8 mouse cellular contexts compared by ENCODE assay signal in the genomic region with DNA sequence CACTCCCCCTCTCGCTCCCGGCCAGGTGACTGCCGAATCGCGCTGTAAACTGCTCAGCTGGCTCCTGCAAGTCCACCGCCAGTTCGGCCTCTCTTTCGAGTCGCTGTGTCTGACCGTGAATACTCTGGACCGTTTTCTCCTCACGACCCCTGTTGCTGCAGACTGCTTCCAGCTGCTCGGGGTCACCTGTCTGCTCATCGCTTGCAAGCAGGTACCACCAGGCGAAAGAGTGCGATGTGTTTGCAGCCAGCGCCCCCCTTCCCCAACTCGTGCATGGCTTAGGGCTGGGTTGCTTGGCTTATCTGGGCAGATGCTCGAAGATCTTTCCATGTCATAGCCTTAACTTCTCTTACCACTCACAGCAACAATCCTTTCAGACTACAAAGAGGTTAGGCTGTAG. TPM values are rescaled to one million over a fixed set of nuclear protein-coding genes. Genes with fewer than 3 reads are reported as not detected.
DNase-seq lines count a peak whose midpoint lies in the region; ATAC-seq and TF ChIP-seq lines count a peak whose summit lies in the region.

No protein-coding gene starts in this region.

- peak; percentile 6 for DNase-seq in adrenal gland, postnatal 14 days
- no peak for DNase-seq in adrenal gland, postnatal 4 days (ENCODE audit: low spot score in 2 of 2)
- no peak for DNase-seq in testis, postnatal 14 days (ENCODE audit: low spot score)
- no peak for DNase-seq in limb, embryonic 14.5 days (ENCODE audit: low spot score)
- peak; percentile 26 for DNase-seq in splenic B cell, adult 2 months (ENCODE audit: low read depth, low spot score)
- DNase-seq in right cerebral cortex, postnatal 25 days: no peak
- DNase-seq in left cerebral cortex, postnatal 25 days (ENCODE audit: low spot score in 2 of 2): no peak

- no peak for TF ChIP-seq POLR2A in testis, adult 2 months (IDR thresholded peaks at IDR 0.05; ENCODE audit: control insufficient read depth, low read depth, low read length)
- no peak for TF ChIP-seq POLR2A in limb, embryonic 14.5 days (IDR thresholded peaks at IDR 0.05; ENCODE audit: borderline replicate concordance, extremely low read depth, insufficient read depth, insufficient read length)

- H3K4me1 ChIP-seq in testis, adult 2 months (ENCODE audit: control insufficient read depth, insufficient read depth, low read length): peaks cover 40% of the 10 kb centered on the region
- H3K4me1 ChIP-seq in limb, embryonic 14.5 days (ENCODE audit: control insufficient read depth, insufficient read depth, low read length): peaks cover 29% of the 10 kb centered on the region

- H3K9ac ChIP-seq in limb, embryonic 14.5 days (ENCODE audit: low read depth, low read length, severe bottlenecking): no peak overlapping the region

- ATAC-seq in limb, embryonic 14.5 days (ENCODE audit: low FRiP score, low read depth): no peak

- intact Hi-C loops in left cerebral cortex, postnatal 25 days (cut with DNase I): loop anchor here (2.0 to 5.0 kb wide), 2 partner anchors 46 to 62 kb away; partner anchors contain the start of genes Cdc20b, Dhx29 and Mtrex

- no peaks in the 10 kb centered on the region for H3K9me3 ChIP-seq in limb, embryonic 14.5 days (ENCODE audit: control insufficient read depth, low read length)

- 1% methylated on average over 19 of the region's 19 CpGs for WGBS in limb, embryonic 14.5 days

- no peak overlapping the region for H3K27ac ChIP-seq in testis, adult 2 months (ENCODE audit: control insufficient read depth, insufficient read depth, low read depth, low read length)
- H3K27ac ChIP-seq in limb, embryonic 14.5 days (replicated peaks; ENCODE audit: low read depth, low read length): no peak overlapping the region

- TF ChIP-seq CTCF in testis, adult 2 months (IDR thresholded peaks at IDR 0.05; ENCODE audit: control insufficient read depth, insufficient read depth, insufficient replicate concordance, low read depth, low read length): no peak

- peak overlapping the region; percentile 99 for H3K4me2 ChIP-seq in limb, embryonic 14.5 days (replicated peaks; ENCODE audit: low read depth, low read length, severe bottlenecking)

- H3K27me3 ChIP-seq in testis, adult 2 months (ENCODE audit: control insufficient read depth, insufficient read depth, low read length): no peaks in the 10 kb centered on the region; the same call in 1 of the 2 replicates
- H3K27me3 ChIP-seq in limb, embryonic 14.5 days (ENCODE audit: control insufficient read depth, insufficient read depth, low read length): peaks cover 77% of the 10 kb centered on the region
- H3K27me3 ChIP-seq in splenic B cell, adult 2 months (ENCODE audit: control insufficient read depth, insufficient read depth, low read length, poor library complexity, severe bottlenecking): no peaks in the 10 kb centered on the region; the same call in 1 of the 2 replicates

- no peaks in the 10 kb centered on the region for H3K36me3 ChIP-seq in testis, adult 2 months (ENCODE audit: control insufficient read depth, insufficient read depth, low read length)
- H3K36me3 ChIP-seq in limb, embryonic 14.5 days (ENCODE audit: control insufficient read depth, insufficient read depth, low read length): no peaks in the 10 kb centered on the region
- H3K36me3 ChIP-seq in splenic B cell, adult 2 months (ENCODE audit: control insufficient read depth, insufficient read depth, low read length, poor library complexity, severe bottlenecking): no peaks in the 10 kb centered on the region

- H3K4me3 ChIP-seq in testis, adult 2 months (ENCODE audit: control insufficient read depth, low read depth, low read length): peak overlapping the region; percentile 51
- H3K4me3 ChIP-seq in limb, embryonic 14.5 days (replicated peaks; ENCODE audit: low read length): peak overlapping the region; percentile 54

RNA-seq across cellular contexts. Expression of gene Ccno, which starts 1.3 kb away (rescaled TPM):
- 0.71 and 1.6 TPM in 2 replicates for total RNA-seq in adrenal gland, postnatal 14 days (2021)
- total RNA-seq in adrenal gland, postnatal 4 days (2021): under 1 TPM; 0.62 to 0.71 TPM
- polyA plus RNA-seq in testis, adult 2 months (2012; rRNA removed): 6.2 and 7.8 TPM in 2 replicates
- polyA plus RNA-seq in limb, embryonic 14.5 days (2012; rRNA removed): 0.60 and 0.80 TPM in 2 replicates
- 0.22 and 0.29 TPM in 2 replicates for polyA plus RNA-seq in limb, embryonic 14.5 days (2014; fragmentation: Nextera tagmentation; extraction: Ambion mirVana)
- 1 to 10 TPM; 1.6 to 1.9 TPM for total RNA-seq in left cerebral cortex, postnatal 25 days (2021)

RNA-seq across cellular contexts. Expression of gene Mcidas, which starts 4.8 kb away (rescaled TPM):
- not detected in 2 replicates for total RNA-seq in adrenal gland, postnatal 14 days (2021)
- not detected for total RNA-seq in adrenal gland, postnatal 4 days (2021)
- polyA plus RNA-seq in testis, adult 2 months (2012; rRNA removed): 0.12 TPM in 1 of 2 replicates, not detected in the other
- not detected in 2 replicates for polyA plus RNA-seq in limb, embryonic 14.5 days (2012; rRNA removed)
- not detected in 2 replicates for polyA plus RNA-seq in limb, embryonic 14.5 days (2014; fragmentation: Nextera tagmentation; extraction: Ambion mirVana)
- total RNA-seq in left cerebral cortex, postnatal 25 days (2021): under 1 TPM; 0.18 to 0.44 TPM

RNA-seq across cellular contexts. Expression of gene Cdc20b, which starts 46.0 kb away (rescaled TPM):
- total RNA-seq in adrenal gland, postnatal 14 days (2021): not detected in 2 replicates
- not detected for total RNA-seq in adrenal gland, postnatal 4 days (2021)
- 7.5 and 15.4 TPM in 2 replicates for polyA plus RNA-seq in testis, adult 2 months (2012; rRNA removed)
- 0.04 TPM in 1 of 2 replicates, not detected in the other for polyA plus RNA-seq in limb, embryonic 14.5 days (2012; rRNA removed)
- not detected in 2 replicates for polyA plus RNA-seq in limb, embryonic 14.5 days (2014; fragmentation: Nextera tagmentation; extraction: Ambion mirVana)
- total RNA-seq in left cerebral cortex, postnatal 25 days (2021): not detected

RNA-seq across cellular contexts. Expression of gene Gpx8, which starts 57.3 kb away (rescaled TPM):
- total RNA-seq in adrenal gland, postnatal 14 days (2021): 76.6 and 82.5 TPM in 2 replicates
- total RNA-seq in adrenal gland, postnatal 4 days (2021): 10 to 100 TPM; 92.5 to 98.1 TPM
- polyA plus RNA-seq in testis, adult 2 months (2012; rRNA removed): 0.69 and 0.87 TPM in 2 replicates
- polyA plus RNA-seq in limb, embryonic 14.5 days (2012; rRNA removed): 76.4 and 132 TPM in 2 replicates
- 218 and 220 TPM in 2 replicates for polyA plus RNA-seq in limb, embryonic 14.5 days (2014; fragmentation: Nextera tagmentation; extraction: Ambion mirVana)
- 1 to 10 TPM; 9.6 to 9.8 TPM for total RNA-seq in left cerebral cortex, postnatal 25 days (2021)

Comparison
In these comparisons a context has a peak if more than half of its experiments do, and no peak if none do; other contexts are left out.
1. DNase-seq: peak in adrenal gland, postnatal 14 days (single experiment) and splenic B cell, adult 2 months (single experiment); none in adrenal gland, postnatal 4 days (0 of 2), testis, postnatal 14 days (single experiment), limb, embryonic 14.5 days (single experiment), right cerebral cortex, postnatal 25 days (single experiment) and left cerebral cortex, postnatal 25 days (0 of 2).